Mouse (Mus musculus) forebrain, embryonic 16.5 days (tissue): Measurements from ENCODE around the gene Gm9945. TPM values are rescaled to one million over a fixed set of nuclear protein-coding genes. Genes with fewer than 3 reads are reported as not detected.

Experiments
- ATAC-seq: fragments of 200-750 bp; cut with Nextera tagmentation; 2 replicates; pipeline ENCODE4 v1.8.0; 2017; ENCODE audit warnings: mild to moderate bottlenecking, moderate library complexity
- H3K27ac ChIP-seq: fragments of 300-500 bp; sonication (generic); 2 replicates; pipeline ENCODE4 v1.5.1; 2014; ENCODE audit warnings: low read length, control low read depth
- H3K27me3 ChIP-seq: fragments of 300-500 bp; sonication (generic); replicated peaks from 2 replicates; pipeline ENCODE4 v1.6.1; 2014; ENCODE audit warnings: low read length; ENCODE audit not compliant: control insufficient read depth, insufficient read depth
- H3K36me3 ChIP-seq: fragments of 300-500 bp; sonication (generic); 2 replicates; pipeline ENCODE4 v1.6.1; 2014; ENCODE audit not compliant: control insufficient read depth, insufficient read depth
- H3K4me1 ChIP-seq: fragments of 300-500 bp; sonication (generic); replicated peaks from 2 replicates; pipeline ENCODE4 v1.6.1; 2014; ENCODE audit warnings: low read length; ENCODE audit not compliant: control insufficient read depth, insufficient read depth
- H3K4me2 ChIP-seq: fragments of 300-500 bp; sonication (generic); 2 replicates; pipeline ENCODE4 v1.6.1; 2014; ENCODE audit warnings: mild to moderate bottlenecking, low read length, control low read depth
- H3K4me3 ChIP-seq: fragments of 300-500 bp; sonication (generic); replicated peaks from 2 replicates; pipeline ENCODE4 v1.5.1; 2014; ENCODE audit warnings: mild to moderate bottlenecking, low read length, control low read depth
- H3K9ac ChIP-seq: fragments of 300-500 bp; sonication (generic); replicated peaks from 2 replicates; pipeline ENCODE4 v1.6.1; 2014; ENCODE audit warnings: low read depth, low read length, control low read depth
- H3K9me3 ChIP-seq: fragments of 300-500 bp; sonication (generic); 2 replicates; pipeline ENCODE4 v1.6.1; 2016; ENCODE audit warnings: low read length; ENCODE audit not compliant: control insufficient read depth
- WGBS: fragments of 180-500 bp; shearing (Covaris S2); extraction: QIAGEN DNeasy Blood & Tissue Kit; methylation state at CpG from one replicate; pipeline ENCODE4 v1.1.7; 2014; 5-methylcytosine and 5-hydroxymethylcytosine counted together
- polyA plus RNA-seq: library from polyadenylated mRNA; unstranded; fragments of >200 nt; fragmentation: Nextera tagmentation; extraction: Ambion mirVana; gene quantifications from 2 replicates; pipeline ENCODE4 v1.2.1, GENCODE M21; 2015

Gm9945 gene
- not detected in 2 replicates for polyA plus RNA-seq

DNA sequence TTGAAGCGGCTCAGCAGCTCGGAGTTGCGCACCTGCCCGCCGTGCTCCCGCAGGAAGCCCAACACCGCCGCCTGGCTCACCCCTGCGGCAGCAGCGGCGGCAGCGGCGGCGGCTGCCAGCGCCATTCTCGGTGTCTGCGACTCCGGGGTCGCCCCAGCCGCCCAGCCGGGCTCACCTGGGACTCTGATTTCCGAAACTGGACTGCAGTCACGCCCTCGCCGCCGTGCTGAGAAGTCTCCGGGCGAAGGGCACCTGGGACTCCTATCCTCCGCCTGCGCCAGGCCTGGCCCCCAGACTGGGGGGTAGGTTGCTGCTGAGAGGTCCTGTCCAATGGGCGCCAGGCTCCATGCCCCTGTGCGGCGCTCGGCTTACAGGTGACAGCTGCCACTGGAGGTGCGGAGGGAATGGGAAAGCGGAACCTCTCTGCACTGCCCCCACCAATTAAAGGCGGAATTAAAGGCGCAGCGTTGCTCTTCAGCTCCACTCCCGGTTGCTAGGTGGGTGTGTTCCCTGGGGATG lies at the start of gene Gm9945, which contains the start of gene Sowaha:
Gene Gm9945 (plus strand): TSS at position 384 of the 519 bp plus-strand sequence.
Gene Sowaha (minus strand): TSS at position 492 of the 519 bp plus-strand sequence.
- Histone ChIP-seq H3K4me1 (peaks cover 31% of the 10 kb centered on the region), H3K27me3 (peaks cover 33% of the 10 kb centered on the region), H3K4me3 (peak within 1 kb of the TSS; percentile 51), H3K9ac (peak within 1 kb of the TSS; percentile 52), H3K36me3 (no peaks in the 10 kb centered on the region), H3K9me3 (peaks cover 5% of the 10 kb centered on the region; the same call in 1 of the 2 replicates), H3K27ac (no peak within 1 kb of the TSS), H3K4me2 (peak within 1 kb of the TSS; percentile 69)
- 2% methylated on average over 40 of the region's 40 CpGs for WGBS
- peak; percentile 49 for ATAC-seq

- Histone ChIP-seq H3K9me3 (no peaks in the 10 kb centered on the region), H3K9ac (peak overlapping the region; percentile 88), H3K27me3 (no peaks in the 10 kb centered on the region), H3K27ac (peak overlapping the region; percentile 73), H3K4me2 (peak overlapping the region; percentile 91), H3K4me1 (peaks cover 15% of the 10 kb centered on the region), H3K36me3 (peaks cover 6% of the 10 kb centered on the region; the same call in 1 of the 2 replicates), H3K4me3 (peak overlapping the region; percentile 85)
- ATAC-seq: peak; percentile 60; the same call in 1 of the 2 replicates
- under 1% methylated on average over 34 of the region's 34 CpGs for WGBS
These were observed 49.7 kb upstream of the Gm9945 start for GRCm38 (mm10) chr11:53430300-53430669.

DNA sequence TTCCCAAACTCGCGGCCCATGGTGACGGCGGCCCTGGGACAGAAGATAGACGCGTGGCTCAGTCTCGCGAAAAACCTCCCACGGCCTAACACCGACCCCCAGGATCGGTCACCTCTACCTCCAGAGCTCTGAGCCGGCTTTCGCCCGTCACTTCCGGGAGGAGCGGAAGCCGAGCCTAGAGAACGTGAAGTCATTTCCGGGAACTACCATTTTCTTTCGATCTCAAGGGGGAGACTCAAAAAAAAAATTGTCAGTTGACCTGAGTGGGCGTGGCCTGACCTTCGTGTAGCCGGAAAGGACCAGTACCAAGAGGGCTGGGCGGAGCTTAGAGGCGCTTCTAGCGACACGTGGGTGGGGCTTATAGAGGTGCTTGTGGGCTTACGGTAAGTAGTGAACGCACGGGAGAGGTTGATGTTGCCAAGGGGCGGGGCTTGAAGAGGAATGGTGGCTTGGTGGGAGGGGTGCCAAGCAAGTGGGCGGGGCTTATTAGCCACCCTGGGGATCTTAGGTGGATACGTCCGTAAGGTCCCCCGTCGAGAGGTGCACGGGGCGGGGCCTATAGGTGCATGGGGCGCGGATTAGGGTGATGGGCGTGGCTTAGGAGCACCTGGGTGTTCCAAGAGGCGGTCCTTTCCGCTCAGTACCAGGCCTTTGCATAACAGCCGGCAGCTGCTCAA lies 49.2 kb upstream of the Gm9945 start, which contains the start of the genes Uqcrq and Gdf9:
Gene Uqcrq (minus strand): TSS at position 162 of the 677 bp plus-strand sequence.
Gene Gdf9 (plus strand): TSS at position 354 of the 677 bp plus-strand sequence.
- ATAC-seq: peak; percentile 95
- no peaks in the 10 kb centered on the region for H3K27me3 ChIP-seq
- no peaks in the 10 kb centered on the region for H3K9me3 ChIP-seq
- H3K9ac ChIP-seq: peak within 1 kb of the TSS; percentile 88
- peak within 1 kb of the TSS; percentile 91 for H3K4me2 ChIP-seq
- under 1% methylated on average over 44 of the region's 44 CpGs for WGBS
- H3K4me1 ChIP-seq: peaks cover 15% of the 10 kb centered on the region
- peak within 1 kb of the TSS; percentile 85 for H3K4me3 ChIP-seq
- H3K27ac ChIP-seq: peak within 1 kb of the TSS; percentile 73
- peaks cover 6% of the 10 kb centered on the region; the same call in 1 of the 2 replicates for H3K36me3 ChIP-seq

GRCm38 (mm10) chr11:53431347-53432056 lies 48.5 kb upstream of the Gm9945 start:
- H3K9ac ChIP-seq: peak overlapping the region; percentile 52
- WGBS: 12% methylated on average over 9 of the region's 9 CpGs
- peaks cover 15% of the 10 kb centered on the region for H3K4me1 ChIP-seq
- H3K9me3 ChIP-seq: no peaks in the 10 kb centered on the region
- H3K4me2 ChIP-seq: peak overlapping the region; percentile 56
- no peaks in the 10 kb centered on the region for H3K27me3 ChIP-seq
- peak overlapping the region; percentile 85 for H3K4me3 ChIP-seq
- peak; percentile 45; the same call in 1 of the 2 replicates for ATAC-seq
- peak overlapping the region; percentile 73 for H3K27ac ChIP-seq
- peaks cover 6% of the 10 kb centered on the region; the same call in 1 of the 2 replicates for H3K36me3 ChIP-seq

DNA sequence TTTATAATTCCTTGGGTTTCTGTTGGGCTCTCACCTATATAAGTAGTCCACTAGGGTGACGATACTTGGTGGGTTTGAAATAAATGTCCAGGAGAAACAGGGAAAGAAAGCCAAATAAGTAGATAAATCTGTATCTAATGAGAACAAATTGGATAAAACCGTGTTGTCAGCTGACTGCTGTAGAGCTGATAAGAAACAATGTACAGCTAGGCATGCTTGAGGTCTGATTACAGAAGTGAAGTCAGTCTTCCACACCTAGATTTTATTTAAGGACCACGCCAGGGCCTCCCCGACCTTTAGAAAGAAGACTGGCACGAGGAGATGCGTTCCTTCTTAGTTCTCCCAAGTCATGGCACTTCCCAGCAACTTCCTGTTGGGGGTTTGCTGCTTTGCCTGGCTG lies 46.9 kb upstream of the Gm9945 start:
- no peak for ATAC-seq
- Histone ChIP-seq H3K27ac (no peak overlapping the region), H3K9me3 (no peaks in the 10 kb centered on the region), H3K36me3 (peaks cover 3% of the 10 kb centered on the region; the same call in 1 of the 2 replicates), H3K4me3 (no peak overlapping the region), H3K27me3 (no peaks in the 10 kb centered on the region), H3K9ac (no peak overlapping the region), H3K4me1 (peaks cover 15% of the 10 kb centered on the region), H3K4me2 (no peak overlapping the region)
- WGBS: 74% methylated on average over 6 of the region's 6 CpGs

GRCm38 (mm10) chr11:53435504-53435903 lies 44.5 kb upstream of the Gm9945 start:
- H3K9ac ChIP-seq: no peak overlapping the region
- H3K36me3 ChIP-seq: no peaks in the 10 kb centered on the region
- H3K4me3 ChIP-seq: no peak overlapping the region
- WGBS: 85% methylated on average over 8 of the region's 8 CpGs
- ATAC-seq: no peak
- H3K4me2 ChIP-seq: no peak overlapping the region
- no peaks in the 10 kb centered on the region for H3K27me3 ChIP-seq
- no peaks in the 10 kb centered on the region for H3K9me3 ChIP-seq
- H3K4me1 ChIP-seq: peaks cover 5% of the 10 kb centered on the region
- no peak overlapping the region for H3K27ac ChIP-seq

DNA sequence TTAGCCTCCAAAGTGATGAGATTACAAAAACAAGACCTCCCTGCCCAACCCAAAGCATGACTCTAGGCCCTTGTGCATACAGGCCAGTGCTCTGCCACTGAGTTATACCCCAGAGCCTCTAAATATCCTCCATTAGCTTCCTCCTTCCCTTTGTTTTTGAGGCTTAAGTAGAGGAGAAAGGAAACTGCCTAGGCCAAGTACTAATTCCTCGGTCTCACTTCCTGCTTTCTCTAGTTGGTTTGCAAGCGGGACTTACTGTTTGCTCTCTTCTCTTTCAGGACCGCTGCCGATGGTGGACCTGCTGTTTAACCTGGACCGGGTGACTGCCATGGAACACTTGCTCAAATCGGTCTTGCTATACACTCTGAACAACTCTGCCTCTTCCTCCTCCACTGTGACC lies 43.6 kb upstream of the Gm9945 start:
- Histone ChIP-seq H3K4me3 (no peak overlapping the region), H3K9ac (no peak overlapping the region), H3K27ac (no peak overlapping the region), H3K36me3 (no peaks in the 10 kb centered on the region), H3K4me2 (no peak overlapping the region), H3K4me1 (peaks cover 4% of the 10 kb centered on the region), H3K9me3 (no peaks in the 10 kb centered on the region), H3K27me3 (no peaks in the 10 kb centered on the region)
- 86% methylated on average over 6 of the region's 6 CpGs for WGBS
- no peak for ATAC-seq

GRCm38 (mm10) chr11:53441921-53442320 lies 38.0 kb upstream of the Gm9945 start:
- no peak for ATAC-seq
- no peaks in the 10 kb centered on the region for H3K4me1 ChIP-seq
- H3K4me3 ChIP-seq: no peak overlapping the region

DNA sequence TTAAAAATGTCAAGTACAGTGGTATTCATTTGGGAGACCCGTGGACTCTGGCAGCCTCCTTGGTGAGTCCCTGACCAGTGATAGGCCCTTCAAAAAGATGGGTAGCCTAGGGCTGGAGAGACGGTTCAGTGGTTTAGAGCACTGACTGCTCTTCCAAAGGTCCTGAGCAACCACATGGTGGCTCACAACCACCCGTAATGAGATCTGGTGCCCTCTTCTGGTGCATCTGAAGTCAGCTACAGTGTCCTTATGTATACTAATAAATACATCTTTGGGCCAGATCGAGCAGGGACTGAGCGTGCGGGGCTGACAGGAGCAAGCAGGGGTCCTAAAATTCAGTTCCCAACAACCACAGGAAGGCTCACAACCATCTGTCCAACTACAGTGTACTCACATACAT lies 36.1 kb upstream of the Gm9945 start:
- 37% methylated on average over 6 of the region's 6 CpGs for WGBS
- H3K36me3 ChIP-seq: no peaks in the 10 kb centered on the region
- H3K4me3 ChIP-seq: no peak overlapping the region
- H3K27ac ChIP-seq: no peak overlapping the region
- H3K9me3 ChIP-seq: no peaks in the 10 kb centered on the region
- H3K4me2 ChIP-seq: no peak overlapping the region
- H3K27me3 ChIP-seq: no peaks in the 10 kb centered on the region
- ATAC-seq: no peak
- H3K4me1 ChIP-seq: no peaks in the 10 kb centered on the region
- H3K9ac ChIP-seq: no peak overlapping the region

More at GRCm38 (mm10) chr11:53441921-53442320, 38.0 kb upstream of the Gm9945 start:
- no peaks in the 10 kb centered on the region for H3K36me3 ChIP-seq
- H3K27me3 ChIP-seq: no peaks in the 10 kb centered on the region
- H3K27ac ChIP-seq: no peak overlapping the region
- 64% methylated on average over 12 of the region's 12 CpGs for WGBS
- no peaks in the 10 kb centered on the region for H3K9me3 ChIP-seq
- H3K4me2 ChIP-seq: no peak overlapping the region
- no peak overlapping the region for H3K9ac ChIP-seq
